Mouse (Mus musculus): ENCODE measurements around the gene Itpr2.

- TF ChIP-seq FLI1 (IDR thresholded peaks at IDR 0.05; ENCODE audit: low read length) (no peak), GATA1 (IDR thresholded peaks at IDR 0.05; ENCODE audit: borderline replicate concordance, low read length) (no peak)
These were observed 25.5 kb upstream of the Itpr2 start for GRCm38 (mm10) chr6:146527537-146527936.

All from megakaryocyte, embryonic 14.5 days (primary cell).